Mouse (Mus musculus) MEL (cell line): ENCODE results near the gene Sept5. TPM values are rescaled to one million over a fixed set of nuclear protein-coding genes. Genes with fewer than 3 reads are reported as not detected.

ENCODE experiments used
- DNase-seq: peaks from one replicate; pipeline ENCODE4 v3.0.0; 2011; ENCODE audit warnings: low read depth, low spot score
- H3K27ac ChIP-seq: 2 replicates; pipeline ENCODE4 v1.5.1; 2012; ENCODE audit warnings: low read depth, mild to moderate bottlenecking, control low read depth, low read length, moderate library complexity; ENCODE audit not compliant: control insufficient read depth
- H3K27me3 ChIP-seq, 2 experiments: fragments of 150-350 bp in 1 of 2; sonication (generic) in 1 of 2; 2 replicates each; pipeline ENCODE4 v1.6.1; 2012; ENCODE audit warnings: low read length in 2 of 2, mild to moderate bottlenecking in 2 of 2, improper control_type of control experiment in 1 of 2, moderate library complexity in 1 of 2; ENCODE audit not compliant: insufficient read depth in 2 of 2, control insufficient read depth in 1 of 2
- H3K36me3 ChIP-seq, 2 experiments: 2 replicates each; pipeline ENCODE4 v1.6.1; 2012 to 2014; ENCODE audit warnings: low read length in 2 of 2, improper control_type of control experiment in 1 of 2, inconsistent platforms in 1 of 2, mild to moderate bottlenecking in 1 of 2; ENCODE audit not compliant: insufficient read depth in 2 of 2, control insufficient read depth in 1 of 2
- H3K4me1 ChIP-seq, 2 experiments: fragments of 150-350 bp in 1 of 2; sonication (generic) in 1 of 2; 2 replicates each; pipeline ENCODE4 v1.6.1; 2012; ENCODE audit warnings: low read length in 2 of 2, improper control_type of control experiment in 1 of 2, mild to moderate bottlenecking in 1 of 2; ENCODE audit not compliant: insufficient read depth in 2 of 2, control insufficient read depth in 1 of 2
- H3K4me3 ChIP-seq, 2 experiments: fragments of 150-350 bp in 1 of 2; sonication (generic) in 1 of 2; 2 replicates each; pipeline ENCODE4 v1.5.1; 2012; ENCODE audit warnings: low read depth in 2 of 2, low read length in 2 of 2, mild to moderate bottlenecking in 2 of 2, moderate library complexity in 2 of 2, control low read depth in 1 of 2, improper control_type of control experiment in 1 of 2; ENCODE audit not compliant: control insufficient read depth in 1 of 2, insufficient read depth in 1 of 2
- H3K79me2 ChIP-seq: 2 replicates; pipeline ENCODE4 v1.6.1; 2012; ENCODE audit warnings: mild to moderate bottlenecking, low read length, moderate library complexity; ENCODE audit not compliant: control insufficient read depth, poor library complexity, insufficient read depth
- H3K9ac ChIP-seq: 2 replicates; pipeline ENCODE4 v1.6.1; 2012; ENCODE audit warnings: low read depth, mild to moderate bottlenecking, control low read depth, low read length, moderate library complexity; ENCODE audit not compliant: control insufficient read depth, poor library complexity, severe bottlenecking
- H3K9me3 ChIP-seq: fragments of 150-350 bp; sonication (generic); replicated peaks from 2 replicates; pipeline ENCODE4 v1.6.1; 2012; ENCODE audit warnings: mild to moderate bottlenecking, low read length, improper control_type of control experiment, moderate library complexity; ENCODE audit not compliant: insufficient read depth
- CTCF ChIP-seq, 3 experiments: IDR thresholded peaks in 2 of 3; conservative IDR thresholded peaks in 1 of 3; 2 replicates each; pipeline ENCODE4 v1.5.1; 2011 to 2012; ENCODE audit warnings: low read length in 3 of 3, low read depth in 2 of 3, mild to moderate bottlenecking in 2 of 3, improper control_type of control experiment in 1 of 3, inconsistent platforms in 1 of 3, mixed read lengths in 1 of 3, moderate library complexity in 1 of 3; ENCODE audit not compliant: control insufficient read depth in 1 of 3, insufficient read depth in 1 of 3, poor library complexity in 1 of 3, severe bottlenecking in 1 of 3
- E2F4 ChIP-seq: IDR thresholded peaks from 2 replicates; pipeline ENCODE4 v1.6.1; 2011; ENCODE audit warnings: low read depth, low read length, improper control_type of control experiment, borderline replicate concordance
- ELF1 ChIP-seq: IDR thresholded peaks from 2 replicates; pipeline ENCODE4 v1.6.1; 2014; ENCODE audit warnings: low read depth, mild to moderate bottlenecking, inconsistent platforms, low read length, improper control_type of control experiment, moderate library complexity
- GATA1 ChIP-seq: IDR thresholded peaks from 2 replicates; pipeline ENCODE4 v1.6.1; 2011; ENCODE audit warnings: low read depth, low read length, improper control_type of control experiment
- HCFC1 ChIP-seq: IDR thresholded peaks from 2 replicates; pipeline ENCODE4 v1.6.1; 2012; ENCODE audit warnings: low read depth, mild to moderate bottlenecking, inconsistent platforms, low read length, improper control_type of control experiment, moderate library complexity
- MAFK ChIP-seq: IDR thresholded peaks from 2 replicates; pipeline ENCODE4 v1.6.1; 2011; ENCODE audit warnings: low read depth, mild to moderate bottlenecking, low read length, improper control_type of control experiment, borderline replicate concordance
- MAZ ChIP-seq: IDR thresholded peaks from 2 replicates; pipeline ENCODE4 v1.6.1; 2012; ENCODE audit warnings: low read depth, mild to moderate bottlenecking, inconsistent platforms, low read length, improper control_type of control experiment
- MYB ChIP-seq: IDR thresholded peaks from 2 replicates; pipeline ENCODE4 v1.6.1; 2011; ENCODE audit warnings: mild to moderate bottlenecking, low read depth, low read length, improper control_type of control experiment
- NELFE ChIP-seq: IDR thresholded peaks from 2 replicates; pipeline ENCODE4 v1.6.1; 2011; ENCODE audit warnings: low read depth, low read length, improper control_type of control experiment
- RCOR1 ChIP-seq: IDR thresholded peaks from 2 replicates; pipeline ENCODE4 v1.6.1; 2012; ENCODE audit warnings: low read depth, mild to moderate bottlenecking, inconsistent platforms, low read length, improper control_type of control experiment
- SIN3A ChIP-seq: IDR thresholded peaks from 2 replicates; pipeline ENCODE4 v1.6.1; 2012; ENCODE audit warnings: low read length, improper control_type of control experiment, inconsistent platforms
- UBTF ChIP-seq: IDR thresholded peaks from 2 replicates; pipeline ENCODE4 v1.6.1; 2012; ENCODE audit warnings: low read depth, mild to moderate bottlenecking, inconsistent platforms, low read length, improper control_type of control experiment, moderate library complexity, borderline replicate concordance; ENCODE audit not compliant: insufficient read depth
- USF1 ChIP-seq: IDR thresholded peaks from 2 replicates; pipeline ENCODE4 v1.6.1; 2014; ENCODE audit warnings: low read depth, mild to moderate bottlenecking, inconsistent platforms, low read length, improper control_type of control experiment, moderate library complexity
- USF2 ChIP-seq, 2 experiments: IDR thresholded peaks; 2 replicates each; pipeline ENCODE4 v1.6.1; 2011 to 2012; ENCODE audit warnings: improper control_type of control experiment in 2 of 2, low read length in 2 of 2, borderline replicate concordance in 1 of 2, inconsistent platforms in 1 of 2, low read depth in 1 of 2, mild to moderate bottlenecking in 1 of 2; ENCODE audit not compliant: insufficient read depth in 1 of 2
- polyA plus RNA-seq, 2 experiments: library from polyadenylated mRNA; stranded (reverse) in 1 of 2; unstranded in 1 of 2; fragments of >175 nt in 1 of 2; fragments of >200 nt in 1 of 2; gene quantifications; 2 replicates each; pipeline versions ENCODE4 v1.2.1 to v1.2.4; 2012; ENCODE audit warnings: low replicate concordance in 2 of 2, low read depth in 1 of 2; ENCODE audit not compliant: insufficient read length in 2 of 2, insufficient read depth in 1 of 2, missing spikeins in 1 of 2
- total RNA-seq: library from RNA; depleted of rRNA; stranded (reverse); fragments of 300-350 nt; gene quantifications from 2 replicates; pipeline ENCODE4 v1.2.3, GENCODE M21; 2012

Gene Sept5
- total and polyA plus RNA-seq, 3 experiments = 7.4 to 29.3 TPM; not detected in 1

- Histone ChIP-seq H3K4me1 (peaks cover under 1 to 6% of the 10 kb centered on the region in 2 experiments), H3K27ac (no peak overlapping the region), H3K79me2 (no peaks in the 10 kb centered on the region), H3K27me3 (no peaks in the 10 kb centered on the region), H3K9me3 (no peaks in the 10 kb centered on the region), H3K4me3 (no peak overlapping the region), H3K36me3 (no peaks in the 10 kb centered on the region), H3K9ac (no peak overlapping the region)
- DNase-seq = no peak
- TF ChIP-seq UBTF (no peak), SIN3A (no peak), ELF1 (no peak), HCFC1 (no peak), RCOR1 (no peak), E2F4 (no peak), MAFK (no peak), NELFE (no peak), MAZ (no peak), CTCF (IDR thresholded peaks at IDR 0.05 in 2 of 3, conservative IDR thresholded peaks at IDR 0.05 in 1 of 3; ENCODE audit: control insufficient read depth in 1 of 3, insufficient read depth in 1 of 3, low read depth in 2 of 3, low read length in 3 of 3, poor library complexity in 1 of 3, severe bottlenecking in 1 of 3) (no peak), USF1 (no peak), MYB (no peak)
These were observed 47.2 kb downstream of the Sept5 start for GRCm38 (mm10) chr16:18582426-18583148.

- Histone ChIP-seq H3K9me3 (no peaks in the 10 kb centered on the region), H3K27ac (no peak overlapping the region), H3K4me1 (peaks cover 2 to 13% of the 10 kb centered on the region in 2 experiments), H3K36me3 (peaks cover 0 to 2% of the 10 kb centered on the region in 2 experiments; a peak in 1 of 4 replicates), H3K79me2 (no peaks in the 10 kb centered on the region), H3K27me3 (no peaks in the 10 kb centered on the region), H3K4me3 (no peak overlapping the region), H3K9ac (no peak overlapping the region)
- no peak for DNase-seq
- no peak for TF ChIP-seq E2F4
- no peak for TF ChIP-seq USF2 (IDR thresholded peaks at IDR 0.05; ENCODE audit: borderline replicate concordance in 1 of 2, insufficient read depth in 1 of 2, low read depth in 1 of 2, low read length in 2 of 2)
- no peak for TF ChIP-seq GATA1
- TF ChIP-seq MAZ = no peak
These were observed 48.0 kb downstream of the Sept5 start for GRCm38 (mm10) chr16:18581623-18582205.
